Mouse (Mus musculus): ENCODE data around the gene Fgfr2.

Fgfr2 gene

DNA sequence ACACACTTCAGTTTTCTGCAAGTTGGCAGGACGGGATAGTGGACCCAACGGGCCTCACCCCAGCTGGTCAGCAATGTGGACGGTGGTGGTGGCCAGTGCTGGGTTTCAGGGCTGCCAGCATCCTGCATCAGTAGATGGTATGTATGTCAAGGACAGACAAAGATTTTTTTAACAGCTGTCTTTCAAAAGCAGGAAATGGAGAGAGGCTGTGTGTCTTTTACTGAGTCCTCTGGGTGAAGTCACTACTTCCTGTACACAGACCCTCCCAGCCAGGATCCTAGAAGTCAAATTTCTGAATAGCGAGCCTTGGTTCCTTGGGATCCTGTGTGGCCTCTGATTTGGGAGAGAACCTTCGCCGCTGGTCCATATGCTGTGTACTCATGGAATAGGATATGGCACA lies 2832.0 kb downstream of the Fgfr2 start:
- DNase-seq (ENCODE audit: inconsistent age in 2 of 2, low spot score in 1 of 2), result no peak

- DNase-seq (ENCODE audit: inconsistent age in 2 of 2, low spot score in 1 of 2), result no peak
Observed at GRCm38 (mm10) chr7:130289428-130289790, 2833.7 kb downstream of the Fgfr2 start.

GRCm38 (mm10) chr7:130288719-130289427 lies 2834.3 kb downstream of the Fgfr2 start:
- peak in 1 of 2 experiments; percentile 62 for DNase-seq (ENCODE audit: inconsistent age in 2 of 2, low spot score in 1 of 2)

GRCm38 (mm10) chr7:130288248-130288647 lies 2834.9 kb downstream of the Fgfr2 start:
- DNase-seq (ENCODE audit: inconsistent age in 2 of 2, low spot score in 1 of 2), result no peak

DNA sequence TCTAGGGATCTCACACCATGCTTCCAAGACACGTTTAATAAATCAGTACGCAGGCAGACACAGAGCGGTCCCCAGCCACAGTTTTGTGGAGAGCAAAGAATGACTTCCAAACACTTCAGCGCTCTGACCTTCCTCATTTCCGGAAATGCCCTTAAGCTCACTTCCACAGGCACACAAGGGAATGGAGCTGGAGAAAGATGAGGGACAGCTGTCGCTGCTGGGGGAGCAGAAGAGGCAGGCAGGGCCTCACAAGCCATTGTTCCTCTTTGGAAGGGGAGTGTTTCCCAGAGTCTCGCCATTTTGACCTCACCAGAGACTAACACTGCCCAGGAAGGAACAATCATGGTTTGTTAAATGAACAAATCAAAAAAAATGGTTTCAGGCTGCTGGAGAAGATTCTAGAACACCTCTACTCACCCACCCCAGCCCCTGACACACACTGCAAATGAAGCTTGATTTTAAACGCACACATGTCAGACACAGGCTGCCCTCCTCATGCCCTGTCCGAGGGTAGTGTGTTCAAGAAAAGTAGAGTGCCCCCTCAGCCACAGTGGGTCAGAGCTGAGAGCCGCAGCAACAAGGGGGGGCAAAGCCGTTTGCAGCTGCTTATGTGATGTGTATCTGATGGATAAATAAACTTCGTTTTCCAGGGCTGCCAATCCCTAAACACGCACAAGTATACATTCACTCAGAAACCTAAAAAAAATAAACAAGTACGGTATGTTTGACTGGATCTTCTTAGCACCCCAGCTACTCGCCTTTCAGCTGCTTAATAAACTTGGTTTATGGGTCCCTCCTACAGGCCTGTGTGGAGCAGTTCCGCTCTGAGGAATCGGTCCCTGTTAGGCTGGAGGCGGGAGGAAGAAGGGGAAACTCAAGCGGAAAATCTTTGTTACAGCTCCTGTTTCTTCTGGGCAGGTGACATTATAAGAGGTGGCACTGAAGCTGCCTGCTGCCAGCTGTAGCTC lies 2844.1 kb downstream of the Fgfr2 start:
- DNase-seq (ENCODE audit: inconsistent age in 2 of 2, low spot score in 1 of 2), result no peak

DNA sequence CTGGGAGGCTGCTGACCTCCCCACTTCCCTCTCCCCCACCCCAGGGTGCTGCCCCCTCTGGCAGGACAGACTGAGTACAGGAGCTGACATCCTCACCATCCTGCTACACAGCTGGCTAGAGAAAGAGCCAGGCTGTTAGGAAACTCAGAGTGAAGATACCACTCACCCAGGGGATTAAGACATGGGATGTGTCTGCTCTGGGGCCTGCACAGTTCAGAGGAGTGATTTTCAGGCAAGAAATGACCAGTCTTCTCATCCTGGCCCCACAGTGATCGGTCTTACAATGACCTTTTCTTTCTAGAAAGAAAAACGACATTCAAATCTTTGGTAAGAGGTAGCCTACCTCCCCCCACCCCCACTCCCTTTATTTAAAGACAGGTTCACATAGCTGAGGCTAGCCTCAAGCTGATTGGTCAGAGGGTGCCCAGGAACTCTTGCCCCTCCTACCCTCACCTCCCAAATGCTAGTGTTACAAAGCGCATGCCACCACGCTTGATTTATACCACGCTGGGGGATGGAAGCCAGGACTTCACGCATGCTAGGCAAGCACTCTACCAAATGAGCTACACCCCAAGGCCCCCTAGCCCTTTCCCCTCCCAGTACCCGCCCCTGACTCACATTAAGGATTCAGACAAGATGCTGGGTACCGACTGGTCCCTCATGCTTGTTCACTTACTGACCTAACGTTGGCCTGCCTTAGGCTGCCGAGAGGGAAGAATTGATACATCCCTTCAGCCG lies 2845.0 kb downstream of the Fgfr2 start:
- DNase-seq (ENCODE audit: inconsistent age in 2 of 2, low spot score in 1 of 2), result no peak

DNA sequence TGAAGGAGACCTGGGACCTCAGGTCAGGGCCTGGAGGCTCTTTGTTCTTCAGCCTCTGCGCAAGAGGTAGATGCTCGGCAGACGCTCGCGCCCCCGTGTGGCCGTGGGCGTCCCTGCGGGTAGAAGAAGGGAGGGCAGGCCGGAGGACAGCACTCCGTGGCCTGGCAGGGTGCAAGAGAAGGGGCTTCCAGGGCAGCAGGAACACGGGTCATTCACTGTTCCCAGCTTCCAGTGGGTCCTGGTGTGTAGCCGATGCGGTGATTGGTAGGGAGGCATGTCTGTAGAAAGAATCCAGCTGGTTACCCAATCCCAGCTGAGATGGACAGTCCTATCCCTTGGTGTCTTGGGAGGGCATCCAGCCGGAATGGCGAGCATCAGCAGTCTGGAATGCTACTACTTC lies 2849.9 kb downstream of the Fgfr2 start:
- DNase-seq (ENCODE audit: inconsistent age in 2 of 2, low spot score in 1 of 2), result peak; percentile 78 to 90

- DNase-seq (ENCODE audit: inconsistent age in 2 of 2, low spot score in 1 of 2), result peak; percentile 51 to 83
Observed at GRCm38 (mm10) chr7:130270807-130271206, 2852.3 kb downstream of the Fgfr2 start.

DNA sequence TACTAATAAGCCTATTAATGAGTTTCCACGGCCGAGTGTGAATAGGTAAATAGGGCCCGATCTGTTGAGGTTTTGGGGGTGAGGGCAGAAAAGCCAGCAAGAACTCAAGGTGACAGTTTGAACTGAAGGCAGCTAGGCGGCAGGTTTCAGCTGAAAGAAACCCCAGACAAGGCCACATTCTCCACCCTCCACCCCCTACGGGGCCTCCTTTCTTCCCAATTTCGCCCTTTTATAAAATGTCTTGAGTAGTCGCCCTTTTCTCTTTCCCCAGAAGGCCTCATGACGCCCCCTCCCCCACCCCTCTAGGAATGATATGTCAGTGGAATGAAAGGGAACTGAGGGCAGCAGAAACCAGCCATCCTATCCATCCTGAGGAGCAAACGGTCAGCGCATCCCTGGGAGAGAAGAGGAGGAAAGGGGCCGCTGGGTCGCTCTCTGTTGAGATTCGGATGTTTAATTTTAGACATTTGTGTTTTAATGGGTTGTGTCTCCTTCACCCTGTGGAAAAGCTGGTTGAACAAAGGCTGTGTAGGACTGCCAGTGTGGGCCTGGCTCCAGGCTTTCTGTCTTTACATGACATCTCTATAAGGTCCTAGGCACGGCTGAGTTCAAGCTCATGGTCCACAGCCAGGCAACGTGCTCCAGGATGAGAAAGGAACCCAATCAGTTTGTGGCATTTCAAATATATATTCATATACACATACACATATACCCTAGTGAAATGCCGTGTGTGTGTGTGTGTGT lies 2853.9 kb downstream of the Fgfr2 start:
- no peak for DNase-seq (ENCODE audit: inconsistent age in 2 of 2, low spot score in 1 of 2)

- DNase-seq (ENCODE audit: inconsistent age in 2 of 2, low spot score in 1 of 2), result peak in 1 of 2 experiments; percentile 72
Observed at GRCm38 (mm10) chr7:130267099-130267498, 2856.1 kb downstream of the Fgfr2 start.

- DNase-seq (ENCODE audit: inconsistent age in 2 of 2, low spot score in 1 of 2), result peak; percentile 93 to 96
Observed at GRCm38 (mm10) chr7:130266166-130266490, 2857.0 kb downstream of the Fgfr2 start.

DNA sequence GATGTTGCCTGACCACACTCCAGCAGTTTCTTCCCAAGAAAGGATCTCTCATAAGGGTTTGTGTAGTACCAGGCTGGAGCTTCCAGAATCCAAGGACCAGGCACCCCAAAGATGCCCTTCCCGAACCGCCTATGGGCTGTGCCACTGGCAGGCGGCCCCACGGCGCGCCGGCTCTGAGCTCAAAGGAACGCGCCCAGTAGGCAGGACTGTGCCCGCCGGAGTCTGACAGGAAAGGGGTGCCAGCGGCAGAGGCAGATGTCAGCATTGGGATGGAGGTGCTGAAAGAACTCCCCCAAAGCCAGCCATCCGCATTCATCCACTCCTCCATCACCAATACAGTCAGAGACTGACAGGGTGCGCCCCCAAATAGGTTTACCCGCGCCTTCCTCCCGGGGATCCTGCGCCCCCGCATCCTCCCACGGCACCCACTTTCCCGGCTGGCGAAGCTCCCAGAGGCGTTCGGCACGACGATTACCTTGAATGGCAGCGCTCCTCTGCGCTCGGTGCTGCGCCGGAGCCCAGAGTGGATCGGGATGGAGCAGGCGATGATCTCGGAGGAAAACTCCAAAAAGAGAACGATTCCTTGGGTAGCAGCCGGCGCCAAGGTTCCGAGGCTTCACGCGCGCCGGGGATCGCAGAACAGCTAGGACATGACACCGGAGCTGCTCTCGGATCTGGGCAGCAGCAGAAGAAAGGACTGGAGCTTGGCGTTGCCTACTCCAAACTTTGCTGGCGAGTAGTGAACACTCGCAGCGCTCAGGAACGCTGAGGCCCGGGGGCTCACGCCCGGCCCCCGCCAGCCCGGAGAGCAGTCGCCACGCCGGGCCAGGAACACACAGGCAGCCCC lies 2857.6 kb downstream of the Fgfr2 start:
- DNase-seq (ENCODE audit: inconsistent age in 2 of 2, low spot score in 1 of 2), result peak; percentile 60 to 91

GRCm38 (mm10) chr7:130264616-130265318 lies 2858.4 kb downstream of the Fgfr2 start:
- peak in 1 of 2 experiments; percentile 76 for DNase-seq (ENCODE audit: inconsistent age in 2 of 2, low spot score in 1 of 2)

- peak; percentile 69 to 88 for DNase-seq (ENCODE audit: inconsistent age in 2 of 2, low spot score in 1 of 2)
Observed at GRCm38 (mm10) chr7:130263799-130264351, 2859.3 kb downstream of the Fgfr2 start.

- DNase-seq (ENCODE audit: inconsistent age in 2 of 2, low spot score in 1 of 2), result peak in 1 of 2 experiments; percentile 73
Observed at GRCm38 (mm10) chr7:130263233-130263594, 2859.9 kb downstream of the Fgfr2 start.

DNA sequence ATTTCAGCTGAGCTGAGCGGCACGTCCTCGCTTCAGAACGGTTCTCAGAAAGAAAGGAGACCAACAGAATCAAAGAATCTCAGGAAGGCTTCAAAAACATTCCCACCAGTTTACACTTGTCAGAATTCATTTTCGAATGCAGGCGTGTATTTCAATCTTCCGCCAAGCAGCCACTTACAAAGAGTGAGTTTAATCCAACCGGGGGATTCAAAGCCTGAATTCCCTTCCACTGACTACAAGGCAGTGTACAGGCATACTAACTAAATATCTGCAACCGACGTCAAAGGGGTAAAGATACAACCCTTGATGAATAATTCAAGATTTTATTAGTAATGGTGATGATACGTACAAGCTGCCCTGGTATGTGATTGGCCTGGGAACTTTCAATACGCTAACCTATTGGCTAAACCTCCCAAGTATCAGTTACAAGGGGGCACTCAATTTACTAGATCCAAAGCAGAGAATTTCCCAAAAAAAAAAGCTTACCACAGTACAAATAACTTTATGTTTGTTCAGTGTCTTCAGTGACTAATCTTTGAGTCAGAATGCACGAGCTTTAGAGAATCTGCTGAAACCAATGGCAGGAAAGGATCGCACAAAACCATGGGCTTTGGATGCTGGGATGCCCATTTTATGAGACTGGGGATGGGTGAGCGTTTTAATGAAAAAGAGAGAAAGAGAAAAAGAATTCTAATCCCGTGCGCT lies 2860.5 kb downstream of the Fgfr2 start:
- DNase-seq (ENCODE audit: inconsistent age in 2 of 2, low spot score in 1 of 2), result peak in 1 of 2 experiments; percentile 85

DNA sequence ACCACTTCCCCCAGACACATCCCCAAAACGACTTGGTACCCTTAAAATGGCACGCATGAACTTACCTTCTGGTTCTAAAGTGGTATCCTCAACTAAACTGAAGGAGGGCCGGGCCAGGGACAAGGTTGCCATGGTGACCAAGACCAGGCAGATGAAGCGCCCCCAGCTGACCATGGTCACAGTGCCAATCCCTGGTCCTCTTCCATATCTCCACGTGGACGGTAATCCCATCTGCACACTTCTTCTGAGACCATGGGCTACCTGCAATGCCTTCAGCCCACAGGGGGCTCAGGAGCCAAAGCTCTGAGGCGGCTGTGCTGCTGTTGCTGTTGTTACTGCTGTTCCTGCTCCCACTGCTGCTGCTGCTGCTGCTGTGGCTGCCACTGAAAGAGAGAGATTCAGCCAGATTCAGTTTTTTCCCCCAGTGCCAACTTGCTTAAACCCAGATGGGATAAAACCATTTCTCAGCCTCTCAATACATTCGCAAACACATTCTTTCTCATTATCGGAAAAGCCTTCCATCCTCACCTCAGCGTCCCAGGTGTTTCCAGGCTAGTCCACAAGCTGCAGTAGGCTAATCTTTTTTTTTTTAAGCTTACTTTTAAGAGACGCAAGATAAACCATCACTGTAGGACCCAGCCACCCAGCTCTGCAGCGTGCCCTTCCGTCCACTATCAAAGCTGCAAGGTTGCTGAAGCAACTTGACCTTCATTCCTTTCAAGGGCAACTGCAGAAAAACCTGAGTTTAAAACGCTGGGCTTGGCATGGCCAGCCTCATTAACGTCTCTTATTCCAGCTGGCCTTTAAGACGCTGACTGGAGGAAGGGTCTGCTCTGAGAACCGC lies 2861.2 kb downstream of the Fgfr2 start:
- peak; percentile 60 to 76 for DNase-seq (ENCODE audit: inconsistent age in 2 of 2, low spot score in 1 of 2)
